Mouse (Mus musculus) C2C12 (cell line): Measurements from ENCODE around the gene Colca2. TPM values are rescaled to one million over a fixed set of nuclear protein-coding genes. Genes with fewer than 3 reads are reported as not detected.

ENCODE experiments used
- H3K27me3 ChIP-seq: one replicate; pipeline ENCODE4 v1.6.1; 2011; ENCODE audit not compliant: control insufficient read depth, insufficient read depth, insufficient read length
- H3K36me3 ChIP-seq: one replicate; pipeline ENCODE4 v1.6.1; 2011; ENCODE audit not compliant: control insufficient read depth, insufficient read depth
- H3K4me3 ChIP-seq: one replicate; pipeline ENCODE4 v1.5.1; 2011; ENCODE audit warnings: mild to moderate bottlenecking, control low read depth; ENCODE audit not compliant: poor library complexity, insufficient read depth, severe bottlenecking
- H3K79me2 ChIP-seq: one replicate; pipeline ENCODE4 v1.6.1; 2011; ENCODE audit not compliant: control insufficient read depth, insufficient read depth
- H3K79me3 ChIP-seq: one replicate; pipeline ENCODE4 v1.6.1; 2011; ENCODE audit warnings: low read depth, control low read depth
- H3ac ChIP-seq: one replicate; pipeline ENCODE3; 2011; ENCODE audit warnings: low read depth; ENCODE audit not compliant: control insufficient read depth, insufficient read length
- CEBPB ChIP-seq: IDR thresholded peaks from one replicate; pipeline ENCODE4 v1.6.1; 2011; ENCODE audit warnings: low read depth, mild to moderate bottlenecking, control low read depth, moderate library complexity
- CTCF ChIP-seq: IDR thresholded peaks from one replicate; pipeline ENCODE4 v1.5.1; 2011; ENCODE audit not compliant: control insufficient read depth, insufficient read depth, insufficient read length
- FOSL1 ChIP-seq: IDR thresholded peaks from one replicate; pipeline ENCODE4 v1.8.0; 2011; ENCODE audit warnings: mild to moderate bottlenecking, low read length; ENCODE audit not compliant: poor library complexity, insufficient read depth, severe bottlenecking
- MAX ChIP-seq: IDR thresholded peaks from one replicate; pipeline ENCODE4 v1.6.1; 2011; ENCODE audit warnings: mild to moderate bottlenecking, control low read depth
- MYOD1 ChIP-seq: IDR thresholded peaks from one replicate; pipeline ENCODE4 v1.6.1; 2011; ENCODE audit warnings: low read depth; ENCODE audit not compliant: control insufficient read depth, insufficient read length
- MYOG ChIP-seq: IDR thresholded peaks from one replicate; pipeline ENCODE4 v1.6.1; 2011; ENCODE audit not compliant: control insufficient read depth, insufficient read length; ENCODE audit errors: extremely low read depth
- USF1 ChIP-seq: IDR thresholded peaks from one replicate; pipeline ENCODE4 v1.6.1; 2011; ENCODE audit warnings: low read depth, mild to moderate bottlenecking, control low read depth, moderate library complexity
- polyA plus RNA-seq: library from polyadenylated mRNA; unstranded; fragments of >200 nt; fragmentation: generic; extraction: Trizol; gene quantifications from one replicate; pipeline ENCODE4 v1.2.1, GENCODE M21; 2012; ENCODE audit warnings: missing spikeins

The Colca2 gene
- polyA plus RNA-seq, 1 experiment: 0.20 TPM

- TF ChIP-seq CTCF: no peak
- Histone ChIP-seq H3K36me3 (no peaks in the 10 kb centered on the region), H3K79me2 (no peaks in the 10 kb centered on the region), H3K27me3 (peaks cover 22% of the 10 kb centered on the region), H3K79me3 (no peaks in the 10 kb centered on the region), H3K4me3 (no peak overlapping the region), H3ac (no peak overlapping the region)
Measured at GRCm38 (mm10) chr9:51318246-51318645, 39.9 kb upstream of the Colca2 start.

- no peaks in the 10 kb centered on the region for H3K36me3 ChIP-seq
- H3ac ChIP-seq: no peak overlapping the region
- H3K79me3 ChIP-seq: no peaks in the 10 kb centered on the region
- H3K79me2 ChIP-seq: no peaks in the 10 kb centered on the region
- peaks cover 23% of the 10 kb centered on the region for H3K27me3 ChIP-seq
- no peak for TF ChIP-seq MYOG
- TF ChIP-seq MAX: no peak
- no peak for TF ChIP-seq USF1
- TF ChIP-seq MYOD1: no peak
- TF ChIP-seq CEBPB: no peak
- TF ChIP-seq CTCF: no peak
- TF ChIP-seq FOSL1: no peak
- H3K4me3 ChIP-seq: no peak overlapping the region
Measured at GRCm38 (mm10) chr9:51317322-51317721, 39.0 kb upstream of the Colca2 start.

- H3K36me3 ChIP-seq: no peaks in the 10 kb centered on the region
- H3K4me3 ChIP-seq: no peak overlapping the region
- H3K79me2 ChIP-seq: no peaks in the 10 kb centered on the region
- H3ac ChIP-seq: no peak overlapping the region
- TF ChIP-seq MYOD1 (no peak), CTCF (no peak), MAX (no peak), CEBPB (no peak), FOSL1 (no peak)
- H3K79me3 ChIP-seq: no peaks in the 10 kb centered on the region
- peaks cover 25% of the 10 kb centered on the region for H3K27me3 ChIP-seq
Measured at GRCm38 (mm10) chr9:51315402-51316063, 37.2 kb upstream of the Colca2 start.

GRCm38 (mm10) chr9:51312554-51313317 lies 34.4 kb upstream of the Colca2 start:
- no peak overlapping the region for H3K4me3 ChIP-seq

GRCm38 (mm10) chr9:51310515-51310914 lies 32.1 kb upstream of the Colca2 start:
- Histone ChIP-seq H3K79me2 (no peaks in the 10 kb centered on the region), H3K79me3 (no peaks in the 10 kb centered on the region), H3K27me3 (peaks cover 20% of the 10 kb centered on the region), H3ac (no peak overlapping the region), H3K4me3 (no peak overlapping the region), H3K36me3 (no peaks in the 10 kb centered on the region)
- TF ChIP-seq USF1 (peak; percentile 3), MYOD1 (no peak)

More at GRCm38 (mm10) chr9:51312554-51313317, 34.4 kb upstream of the Colca2 start:
- Histone ChIP-seq H3K79me2 (no peaks in the 10 kb centered on the region), H3K27me3 (peaks cover 34% of the 10 kb centered on the region), H3ac (no peak overlapping the region), H3K36me3 (no peaks in the 10 kb centered on the region), H3K79me3 (no peaks in the 10 kb centered on the region)
- TF ChIP-seq FOSL1 (no peak), USF1 (no peak), CEBPB (no peak), CTCF (no peak)

- Histone ChIP-seq H3K79me3 (no peaks in the 10 kb centered on the region), H3K4me3 (no peak overlapping the region), H3K79me2 (no peaks in the 10 kb centered on the region), H3ac (no peak overlapping the region), H3K27me3 (peaks cover 20% of the 10 kb centered on the region), H3K36me3 (no peaks in the 10 kb centered on the region)
- TF ChIP-seq CTCF: no peak
- TF ChIP-seq FOSL1: no peak
- no peak for TF ChIP-seq CEBPB
- TF ChIP-seq MAX: no peak
- no peak for TF ChIP-seq USF1
- no peak for TF ChIP-seq MYOG
- TF ChIP-seq MYOD1: no peak
Measured at GRCm38 (mm10) chr9:51306351-51306750, 28.0 kb upstream of the Colca2 start.
